Mouse (Mus musculus): ENCODE results near the gene Ifnk. TPM values are rescaled to one million over a fixed set of nuclear protein-coding genes. Genes with fewer than 3 reads are reported as not detected.

The Ifnk gene
- polyA plus RNA-seq, 1 experiment from 2014 or later, result not detected

DNA sequence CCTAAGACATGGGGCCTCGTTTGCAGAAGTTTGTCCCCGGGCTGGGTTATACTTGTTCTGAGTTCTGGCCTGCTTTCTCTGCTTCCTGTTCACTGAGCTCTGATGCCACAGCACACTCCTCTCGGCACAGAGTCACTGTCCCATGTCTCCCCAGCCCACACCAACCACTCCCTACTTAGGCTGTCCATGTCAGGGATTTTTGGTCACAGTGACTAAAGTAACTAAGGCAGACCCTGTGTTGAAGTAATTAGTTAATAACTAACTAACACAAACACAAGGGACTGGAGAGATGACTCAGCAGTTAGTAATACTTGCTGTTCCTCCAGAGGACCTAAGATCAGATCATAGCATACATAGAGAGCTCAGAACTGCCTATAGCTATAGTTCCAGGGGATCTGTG lies 14.1 kb downstream of the Ifnk start:
- Histone ChIP-seq H3K4me2 (no peak overlapping the region), H3K36me3 (ENCODE audit: poor library complexity, severe bottlenecking) (no peaks in the 10 kb centered on the region), H3K4me1 (peaks cover 8% of the 10 kb centered on the region), H3K9ac (no peak overlapping the region), H3K27ac (no peak overlapping the region), H3K27me3 (no peaks in the 10 kb centered on the region), H3K4me3 (no peak overlapping the region), H3K9me3 (replicated peaks) (no peaks in the 10 kb centered on the region)
- ATAC-seq, result no peak
- 88% methylated on average over 3 of the region's 3 CpGs for WGBS

DNA sequence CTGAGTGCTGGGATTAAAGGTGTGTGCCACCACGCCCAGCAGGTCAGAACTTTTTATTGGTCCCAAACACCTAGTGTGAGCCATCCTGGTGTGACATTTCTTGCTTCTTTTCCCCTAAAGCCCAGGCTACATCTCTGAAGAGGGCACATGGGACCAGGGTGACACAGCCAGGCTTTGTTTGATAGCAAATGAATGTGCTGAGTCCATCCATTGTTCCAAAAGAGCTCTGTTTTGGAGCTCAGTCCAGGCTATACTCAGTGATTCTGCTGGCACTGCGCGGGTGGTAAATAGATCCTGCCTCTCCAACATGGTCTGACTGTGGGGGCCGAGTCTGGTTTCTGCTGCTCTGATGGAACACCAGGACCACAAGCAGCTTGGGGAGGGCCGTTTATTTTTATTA lies 16.0 kb downstream of the Ifnk start:
- Histone ChIP-seq H3K27me3 (no peaks in the 10 kb centered on the region), H3K36me3 (ENCODE audit: poor library complexity, severe bottlenecking) (no peaks in the 10 kb centered on the region), H3K9ac (no peak overlapping the region), H3K27ac (no peak overlapping the region), H3K4me3 (no peak overlapping the region), H3K9me3 (replicated peaks) (no peaks in the 10 kb centered on the region), H3K4me2 (no peak overlapping the region), H3K4me1 (peaks cover 8% of the 10 kb centered on the region)
- no peak for ATAC-seq
- 86% methylated on average over 5 of the region's 5 CpGs for WGBS

DNA sequence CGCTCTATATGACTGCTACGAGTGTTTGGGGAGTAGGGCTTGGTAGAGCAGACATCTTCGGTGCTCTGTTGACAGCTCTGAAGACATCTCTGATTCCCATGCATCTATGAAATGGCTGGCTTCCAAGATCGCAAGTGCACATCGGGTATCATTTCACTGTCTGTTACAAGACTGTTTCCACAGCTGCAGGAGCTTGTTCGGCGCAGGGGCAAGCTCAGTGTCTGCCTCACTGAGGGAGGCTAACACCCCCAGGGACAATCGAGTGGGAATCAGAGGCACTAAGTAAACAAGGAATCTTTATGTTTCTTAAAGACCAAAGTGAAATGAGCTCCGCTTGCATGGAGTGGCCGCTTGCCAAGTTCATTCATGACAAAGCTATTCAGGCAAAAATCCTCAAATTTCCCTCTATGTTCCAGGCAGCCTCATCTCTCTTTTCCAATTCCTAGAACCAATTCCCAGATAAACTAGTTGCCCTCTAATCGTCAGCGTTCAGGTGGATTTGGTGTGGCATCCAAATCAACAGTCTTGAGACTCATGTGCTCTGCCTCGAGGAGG lies 17.8 kb downstream of the Ifnk start:
- WGBS, result 66% methylated on average over 13 of the region's 13 CpGs
- Histone ChIP-seq H3K36me3 (ENCODE audit: poor library complexity, severe bottlenecking) (no peaks in the 10 kb centered on the region), H3K9ac (no peak overlapping the region), H3K4me1 (peaks cover 8% of the 10 kb centered on the region), H3K9me3 (replicated peaks) (no peaks in the 10 kb centered on the region), H3K4me3 (no peak overlapping the region), H3K27ac (no peak overlapping the region), H3K27me3 (no peaks in the 10 kb centered on the region), H3K4me2 (no peak overlapping the region)
- ATAC-seq, result no peak

- no peak overlapping the region for H3K4me2 ChIP-seq
- H3K4me1 ChIP-seq, result peaks cover 8% of the 10 kb centered on the region
- H3K4me3 ChIP-seq, result no peak overlapping the region
- 90% methylated on average over 2 of the region's 2 CpGs for WGBS
- H3K27me3 ChIP-seq, result no peaks in the 10 kb centered on the region
- H3K9ac ChIP-seq, result no peak overlapping the region
- H3K27ac ChIP-seq, result no peak overlapping the region
- no peaks in the 10 kb centered on the region for H3K36me3 ChIP-seq (ENCODE audit: poor library complexity, severe bottlenecking)
- no peak for ATAC-seq
- H3K9me3 ChIP-seq (replicated peaks), result no peaks in the 10 kb centered on the region
Measured at GRCm38 (mm10) chr4:35172471-35172870, 20.6 kb downstream of the Ifnk start.

GRCm38 (mm10) chr4:35173551-35173950 lies 21.7 kb downstream of the Ifnk start:
- peaks cover 8% of the 10 kb centered on the region for H3K4me1 ChIP-seq
- WGBS, result 70% methylated on average over 1 of the region's 1 CpGs
- no peaks in the 10 kb centered on the region for H3K9me3 ChIP-seq (replicated peaks)
- H3K27me3 ChIP-seq, result no peaks in the 10 kb centered on the region
- H3K9ac ChIP-seq, result no peak overlapping the region
- no peak overlapping the region for H3K4me2 ChIP-seq
- ATAC-seq, result no peak
- H3K27ac ChIP-seq, result no peak overlapping the region
- no peak overlapping the region for H3K4me3 ChIP-seq
- no peaks in the 10 kb centered on the region for H3K36me3 ChIP-seq (ENCODE audit: poor library complexity, severe bottlenecking)

DNA sequence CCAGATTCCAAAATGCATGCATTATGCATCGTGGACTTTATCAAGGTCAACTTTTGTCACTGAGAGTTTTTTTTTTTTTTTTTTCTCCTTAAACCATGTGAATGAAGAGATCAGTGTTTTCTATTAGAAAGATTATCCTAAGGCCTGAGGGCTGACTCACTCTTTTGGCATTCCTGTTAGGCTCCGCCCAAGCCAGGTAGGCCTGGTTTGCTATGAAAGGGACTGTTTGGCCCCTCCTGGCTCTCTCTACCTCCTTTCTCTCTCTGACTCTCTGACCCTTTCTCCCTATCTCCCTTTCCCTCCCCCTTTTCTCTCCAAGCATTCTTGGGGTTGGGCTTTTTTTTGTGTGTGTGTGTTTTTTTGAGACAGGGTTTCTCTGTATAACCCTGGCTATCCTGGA lies 23.7 kb downstream of the Ifnk start:
- H3K9ac ChIP-seq, result no peak overlapping the region
- H3K36me3 ChIP-seq (ENCODE audit: poor library complexity, severe bottlenecking), result no peaks in the 10 kb centered on the region
- ATAC-seq, result no peak
- no peak overlapping the region for H3K27ac ChIP-seq
- H3K4me2 ChIP-seq, result no peak overlapping the region
- no peak overlapping the region for H3K4me3 ChIP-seq
- no peaks in the 10 kb centered on the region for H3K9me3 ChIP-seq (replicated peaks)
- H3K4me1 ChIP-seq, result no peaks in the 10 kb centered on the region
- no peaks in the 10 kb centered on the region for H3K27me3 ChIP-seq
- 90% methylated on average over 2 of the region's 2 CpGs for WGBS

DNA sequence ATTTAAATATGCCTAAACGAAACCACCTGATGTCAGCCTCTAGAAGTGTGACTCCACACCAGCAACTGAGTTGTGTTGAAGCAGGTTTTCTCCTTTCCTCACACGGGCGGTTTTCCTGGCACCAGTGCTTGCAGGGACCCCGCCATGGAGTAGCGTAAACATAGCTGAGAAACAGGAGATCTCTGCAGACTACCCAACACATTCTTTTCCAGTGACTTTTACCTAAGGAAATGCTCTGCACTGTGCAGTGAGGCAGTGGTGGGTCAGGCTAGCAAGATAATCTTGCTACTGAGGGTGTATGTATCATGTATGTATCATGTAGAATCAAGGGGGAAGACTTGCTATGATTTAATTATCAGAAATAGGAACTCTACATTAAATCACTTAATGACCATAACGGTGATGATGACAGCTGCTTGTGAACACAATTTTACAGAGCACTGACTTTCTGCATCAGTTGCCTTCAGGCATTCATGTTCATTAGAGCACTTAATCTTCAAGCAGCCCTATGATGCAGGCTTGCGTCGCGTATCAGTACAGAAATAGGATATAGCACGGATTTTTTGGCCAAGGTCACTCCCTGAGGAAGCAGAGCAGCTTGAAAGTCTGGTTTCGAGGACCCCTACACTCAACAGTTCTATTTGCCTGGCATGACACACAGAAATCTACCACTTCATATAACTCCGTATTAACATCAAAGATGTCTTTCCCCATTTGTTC lies 26.2 kb downstream of the Ifnk start:
- no peak overlapping the region for H3K9ac ChIP-seq
- ATAC-seq, result no peak
- H3K9me3 ChIP-seq (replicated peaks), result no peaks in the 10 kb centered on the region
- no peak overlapping the region for H3K4me3 ChIP-seq
- no peaks in the 10 kb centered on the region for H3K4me1 ChIP-seq
- H3K4me2 ChIP-seq, result no peak overlapping the region
- 71% methylated on average over 12 of the region's 12 CpGs for WGBS
- H3K27me3 ChIP-seq, result no peaks in the 10 kb centered on the region
- H3K36me3 ChIP-seq (ENCODE audit: poor library complexity, severe bottlenecking), result no peaks in the 10 kb centered on the region
- no peak overlapping the region for H3K27ac ChIP-seq

GRCm38 (mm10) chr4:35187617-35188326 lies 35.9 kb downstream of the Ifnk start:
- ATAC-seq, result no peak
- no peak overlapping the region for H3K4me2 ChIP-seq
- H3K36me3 ChIP-seq (ENCODE audit: poor library complexity, severe bottlenecking), result peaks cover 8% of the 10 kb centered on the region
- no peak overlapping the region for H3K9ac ChIP-seq
- no peak overlapping the region for H3K27ac ChIP-seq
- H3K4me1 ChIP-seq, result no peaks in the 10 kb centered on the region
- H3K9me3 ChIP-seq (replicated peaks), result no peaks in the 10 kb centered on the region
- H3K27me3 ChIP-seq, result no peaks in the 10 kb centered on the region
- WGBS, result 94% methylated on average over 8 of the region's 8 CpGs
- H3K4me3 ChIP-seq, result no peak overlapping the region

DNA sequence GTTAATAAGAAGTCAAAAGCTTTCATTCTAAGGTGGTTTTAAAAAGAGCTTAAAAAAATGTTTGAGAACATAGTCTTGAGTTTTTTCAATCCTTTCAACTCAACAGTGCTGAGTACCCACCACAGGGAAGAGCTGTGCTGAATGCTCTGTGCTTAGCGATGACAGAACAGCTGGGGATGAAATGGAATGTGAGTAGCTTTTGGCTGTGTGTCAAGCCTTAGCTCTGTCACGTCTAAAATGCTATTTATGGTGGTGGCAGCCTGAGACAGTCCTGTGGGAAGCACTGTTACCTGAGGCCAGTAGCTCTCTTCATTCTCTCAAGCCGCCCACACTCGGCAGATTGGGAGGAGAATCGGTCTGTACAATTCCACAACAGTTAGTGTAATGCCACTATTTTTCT lies 37.9 kb downstream of the Ifnk start:
- Histone ChIP-seq H3K4me3 (no peak overlapping the region), H3K9me3 (replicated peaks) (no peaks in the 10 kb centered on the region), H3K27ac (no peak overlapping the region), H3K27me3 (no peaks in the 10 kb centered on the region), H3K36me3 (ENCODE audit: poor library complexity, severe bottlenecking) (peaks cover 10% of the 10 kb centered on the region), H3K4me1 (no peaks in the 10 kb centered on the region), H3K4me2 (no peak overlapping the region), H3K9ac (no peak overlapping the region)
- no peak for ATAC-seq
- 70% methylated on average over 5 of the region's 5 CpGs for WGBS

GRCm38 (mm10) chr4:35192725-35193124 lies 40.9 kb downstream of the Ifnk start:
- Histone ChIP-seq H3K9me3 (replicated peaks) (no peaks in the 10 kb centered on the region), H3K36me3 (ENCODE audit: poor library complexity, severe bottlenecking) (peaks cover 24% of the 10 kb centered on the region), H3K4me1 (no peaks in the 10 kb centered on the region), H3K4me3 (no peak overlapping the region), H3K27ac (no peak overlapping the region), H3K27me3 (no peaks in the 10 kb centered on the region), H3K4me2 (no peak overlapping the region), H3K9ac (no peak overlapping the region)
- 39% methylated on average over 7 of the region's 7 CpGs for WGBS
- ATAC-seq, result peak; percentile 48; the same call in 1 of the 2 replicates

DNA sequence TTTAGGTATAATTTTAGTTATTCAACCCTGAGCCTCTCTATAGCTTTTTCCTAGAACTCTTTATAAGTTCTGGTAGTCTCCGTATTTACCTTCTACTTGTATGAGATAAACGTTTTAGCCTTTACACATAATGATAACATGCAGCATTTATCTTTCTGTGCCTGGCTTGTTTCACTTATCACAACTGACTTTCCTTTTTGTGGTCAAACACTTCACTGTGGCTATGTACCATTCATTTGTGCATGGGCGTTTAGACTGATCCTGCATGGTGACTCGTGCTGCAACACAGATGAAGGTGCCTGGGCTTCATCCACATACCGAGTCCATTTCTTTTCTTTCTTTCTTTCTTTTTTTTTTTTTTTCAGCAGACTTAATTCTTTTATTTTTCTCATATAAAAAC lies 49.8 kb downstream of the Ifnk start:
- WGBS, result 96% methylated on average over 5 of the region's 5 CpGs
- Histone ChIP-seq H3K4me1 (no peaks in the 10 kb centered on the region), H3K9ac (no peak overlapping the region), H3K27me3 (no peaks in the 10 kb centered on the region), H3K4me2 (no peak overlapping the region), H3K4me3 (no peak overlapping the region), H3K36me3 (ENCODE audit: poor library complexity, severe bottlenecking) (peaks cover 51% of the 10 kb centered on the region), H3K27ac (no peak overlapping the region), H3K9me3 (replicated peaks) (no peaks in the 10 kb centered on the region)
- ATAC-seq, result no peak
